Mouse (Mus musculus): ENCODE measurements around the gene Ttc28.
A peak's percentile ranks its signal among the peaks of the same experiment; 100 is the strongest.

Ttc28 gene

DNA sequence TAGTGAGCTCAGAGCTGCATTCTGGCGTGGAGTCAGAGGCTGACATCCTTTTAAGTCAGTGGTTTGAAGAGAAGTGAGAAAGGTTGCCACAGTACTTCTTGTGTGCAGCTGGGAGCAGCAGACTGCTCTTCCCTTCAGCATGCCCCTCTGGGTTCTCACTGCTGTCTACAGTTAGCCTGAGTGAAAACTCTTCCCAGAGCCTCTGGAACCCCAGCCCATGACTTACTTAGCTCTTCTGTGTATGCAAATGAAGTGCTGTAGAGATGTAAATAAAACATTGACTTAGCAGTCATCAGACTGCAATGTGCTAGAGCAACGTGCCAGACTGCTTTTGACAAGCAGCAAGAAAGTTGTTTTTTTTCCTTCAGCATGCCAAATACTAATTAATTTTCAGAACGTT, 70.2 kb downstream of the Ttc28 start:
- no peak for DNase-seq (ENCODE audit: extremely low read depth, low read depth)

DNA sequence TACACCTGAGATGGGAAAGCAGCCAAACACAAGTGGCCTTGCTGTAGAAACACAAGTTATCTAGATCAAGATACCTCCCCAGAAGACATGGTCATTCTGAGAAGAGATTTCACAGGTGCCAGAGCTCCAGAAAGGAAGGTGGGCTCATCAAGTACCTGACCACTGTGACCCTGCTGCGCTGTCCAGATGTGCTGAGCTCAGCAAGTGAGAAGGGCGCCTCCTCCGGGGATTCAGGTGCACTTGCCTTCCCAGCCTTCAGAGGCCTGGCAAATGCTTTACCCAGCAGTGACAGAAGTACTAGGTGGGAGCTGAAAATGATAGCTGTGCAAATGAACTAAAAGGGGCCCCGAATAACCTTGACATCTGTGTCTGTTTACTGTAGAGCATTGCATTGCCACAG, 78.6 kb downstream of the Ttc28 start:
- no peak for DNase-seq (ENCODE audit: extremely low read depth, low read depth)

DNA sequence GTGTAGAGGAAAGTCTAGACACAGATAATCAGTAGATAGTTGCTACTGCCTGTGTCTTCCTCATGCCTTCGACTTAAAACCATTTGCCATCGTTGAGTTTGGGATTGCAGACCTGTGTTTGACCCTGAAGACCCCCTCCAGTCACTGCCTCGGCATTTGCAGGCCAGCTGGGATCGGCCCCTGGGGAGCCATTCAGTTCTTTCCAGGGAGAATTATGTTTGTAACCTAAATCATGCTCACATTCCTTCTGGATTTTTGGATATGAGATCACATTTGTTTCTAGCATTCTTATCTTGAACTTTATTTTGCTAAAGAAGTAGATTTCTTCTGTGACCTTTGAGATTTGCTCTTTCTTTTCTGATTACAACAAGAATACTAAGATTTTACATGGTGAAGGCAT, 80.5 kb downstream of the Ttc28 start:
- DNase-seq (ENCODE audit: extremely low read depth, low read depth): no peak

DNA sequence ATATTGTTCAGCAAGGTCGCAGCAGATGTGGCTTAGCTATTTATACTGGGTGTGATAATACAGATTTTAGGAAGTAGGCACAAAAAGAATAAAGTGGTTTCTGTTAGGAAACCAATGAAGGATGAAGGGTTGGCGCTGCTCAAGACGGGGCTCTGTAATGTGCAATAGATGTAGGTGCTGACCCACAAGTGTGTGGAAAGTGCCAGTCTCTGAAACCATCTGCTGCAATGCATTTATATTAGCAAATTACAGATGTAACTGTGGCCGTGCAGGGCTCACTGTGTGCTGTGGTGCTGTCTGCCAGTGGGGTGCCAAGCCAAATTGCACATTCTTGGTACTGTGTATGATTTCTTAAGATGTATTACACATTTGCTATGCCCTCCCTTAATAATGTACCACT, 81.3 kb downstream of the Ttc28 start:
- DNase-seq (ENCODE audit: extremely low read depth, low read depth): no peak

DNA sequence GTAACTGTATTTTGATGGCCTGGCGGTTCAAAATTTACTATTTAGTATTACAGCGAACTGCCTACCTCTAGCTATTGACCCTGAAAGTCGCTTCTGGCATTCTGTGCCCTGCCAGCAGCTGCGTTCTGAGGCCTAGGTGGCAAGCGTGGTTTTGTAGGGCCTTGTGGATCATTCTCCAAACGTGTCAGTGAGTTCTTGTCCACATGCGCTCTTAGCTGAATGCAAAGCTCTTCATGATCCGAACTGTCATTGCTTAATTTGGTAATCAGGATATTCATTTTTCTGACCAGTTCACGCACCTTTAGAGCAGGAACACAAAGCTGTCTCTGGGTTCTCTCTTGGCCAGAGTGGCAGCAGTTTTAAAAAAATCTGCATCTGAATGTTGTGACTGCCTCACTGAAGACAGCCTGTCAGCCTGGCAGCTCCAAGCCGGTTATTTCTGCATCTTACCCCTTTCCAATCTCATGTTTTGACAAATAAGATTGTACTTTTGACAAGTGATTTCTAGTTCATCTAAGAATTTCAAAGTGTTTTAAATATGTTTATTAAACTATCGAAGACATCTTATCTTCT, 88.0 kb downstream of the Ttc28 start:
- no peak for DNase-seq (ENCODE audit: extremely low read depth, low read depth)

DNA sequence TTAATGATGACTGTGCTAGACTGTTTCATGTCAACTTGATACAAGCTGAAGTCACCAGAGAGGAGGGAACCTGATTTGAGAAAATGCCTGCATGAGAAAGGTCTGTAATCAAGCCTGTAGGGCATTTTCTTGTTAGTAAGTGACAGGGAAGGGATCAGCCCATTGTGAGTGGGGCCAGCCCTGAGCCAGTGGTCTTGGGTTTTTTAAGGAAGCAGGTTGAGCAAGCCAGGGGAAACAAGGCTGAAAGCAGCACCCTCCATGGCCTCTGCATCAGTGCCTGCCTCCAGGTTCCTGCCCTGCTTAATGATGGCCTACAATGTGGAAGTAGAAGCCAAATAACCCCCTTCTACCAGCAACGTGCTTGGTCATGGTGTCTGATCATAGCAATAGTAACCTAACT, 89.0 kb downstream of the Ttc28 start:
- no peak for DNase-seq (ENCODE audit: extremely low read depth, low read depth)

DNA sequence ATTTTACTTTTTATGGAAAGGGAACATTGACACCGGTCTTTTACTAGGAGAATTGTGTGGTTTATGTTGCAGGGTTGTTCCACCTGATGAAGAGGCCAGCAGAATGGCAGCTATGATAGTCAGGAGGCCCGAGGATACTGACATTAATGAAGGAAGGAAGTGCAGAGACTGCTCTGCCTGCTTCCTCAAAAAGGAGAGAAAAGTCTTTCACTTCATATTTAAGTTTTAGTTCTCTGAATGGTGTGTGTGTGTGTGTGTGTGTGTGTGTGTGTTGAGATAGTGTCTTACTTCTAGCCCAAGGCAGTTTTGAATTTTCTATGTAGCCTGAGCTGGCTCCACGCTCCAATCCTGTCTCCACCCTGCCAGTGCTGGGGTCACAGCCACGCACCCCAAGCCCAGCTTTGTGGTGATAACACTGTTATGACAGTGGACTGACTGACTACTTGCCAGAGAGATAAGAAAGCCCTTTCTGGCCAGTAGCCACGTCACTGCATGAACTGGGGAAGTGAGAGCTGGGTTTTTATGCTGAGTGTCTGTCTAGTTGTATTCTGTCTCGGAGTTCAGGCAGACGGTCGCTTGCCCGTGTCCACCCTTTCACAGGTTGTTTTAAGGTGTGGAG, 90.7 kb downstream of the Ttc28 start:
- DNase-seq (ENCODE audit: extremely low read depth, low read depth): peak; percentile 38

DNA sequence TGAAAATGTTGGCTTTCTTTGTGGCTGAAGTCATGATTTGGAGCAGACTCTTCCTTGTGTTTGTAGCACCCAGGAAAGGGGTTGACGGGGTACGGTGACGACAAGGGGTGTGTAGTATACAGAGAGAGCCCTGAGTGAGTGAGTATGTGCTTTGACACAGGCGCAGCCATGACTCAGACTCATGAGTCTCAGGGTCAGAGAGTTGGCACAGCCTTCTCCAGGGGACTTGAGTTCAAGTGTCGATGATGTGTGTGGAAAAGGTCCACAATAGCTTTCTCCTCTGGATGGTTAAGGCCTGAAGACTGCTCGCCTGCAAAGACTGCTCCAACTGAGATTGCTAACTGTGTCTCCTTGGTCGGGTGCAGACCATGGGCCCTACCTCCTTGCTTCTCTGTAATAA, 97.1 kb downstream of the Ttc28 start:
- DNase-seq (ENCODE audit: extremely low read depth, low read depth): no peak

DNA sequence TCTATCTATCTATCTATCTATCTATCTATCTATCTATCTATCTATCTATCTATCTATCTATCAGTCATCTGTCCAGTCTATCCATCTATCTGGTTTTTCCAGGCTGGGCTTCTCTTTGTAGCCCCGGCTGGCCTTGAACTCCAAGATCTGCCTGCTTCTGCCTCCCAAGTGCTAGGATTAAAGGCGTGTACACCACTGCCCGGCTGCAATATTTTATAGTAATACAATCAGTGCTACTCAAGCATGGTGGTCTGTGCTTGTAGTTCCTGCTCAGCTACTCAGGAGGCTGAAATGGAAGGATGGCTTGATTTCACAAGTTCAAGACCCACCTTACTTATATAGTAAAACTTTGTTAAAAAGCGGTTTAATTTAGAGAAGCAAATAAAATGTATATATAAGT, 98.2 kb downstream of the Ttc28 start:
- no peak for DNase-seq (ENCODE audit: extremely low read depth, low read depth)

DNA sequence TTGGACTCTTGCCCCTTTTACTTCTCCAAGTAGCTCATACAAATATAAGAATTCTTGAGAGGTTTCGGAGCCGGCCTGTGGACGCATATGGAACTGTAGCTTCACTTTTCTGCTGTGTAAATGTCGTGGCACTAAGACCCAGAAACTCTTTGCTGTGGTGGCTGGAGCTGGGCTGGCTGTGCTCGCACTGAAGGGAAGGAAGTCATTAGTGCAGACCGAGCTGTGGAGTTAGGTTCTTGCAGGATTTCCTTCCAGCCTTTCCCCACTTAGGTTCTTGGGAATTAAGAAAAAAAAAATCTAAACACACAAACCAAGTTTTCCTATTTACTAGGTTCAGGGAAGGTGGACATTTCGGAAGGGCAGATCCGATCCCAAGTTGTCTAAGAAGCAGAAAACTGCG, 98.9 kb downstream of the Ttc28 start:
- DNase-seq (ENCODE audit: extremely low read depth, low read depth): no peak

DNA sequence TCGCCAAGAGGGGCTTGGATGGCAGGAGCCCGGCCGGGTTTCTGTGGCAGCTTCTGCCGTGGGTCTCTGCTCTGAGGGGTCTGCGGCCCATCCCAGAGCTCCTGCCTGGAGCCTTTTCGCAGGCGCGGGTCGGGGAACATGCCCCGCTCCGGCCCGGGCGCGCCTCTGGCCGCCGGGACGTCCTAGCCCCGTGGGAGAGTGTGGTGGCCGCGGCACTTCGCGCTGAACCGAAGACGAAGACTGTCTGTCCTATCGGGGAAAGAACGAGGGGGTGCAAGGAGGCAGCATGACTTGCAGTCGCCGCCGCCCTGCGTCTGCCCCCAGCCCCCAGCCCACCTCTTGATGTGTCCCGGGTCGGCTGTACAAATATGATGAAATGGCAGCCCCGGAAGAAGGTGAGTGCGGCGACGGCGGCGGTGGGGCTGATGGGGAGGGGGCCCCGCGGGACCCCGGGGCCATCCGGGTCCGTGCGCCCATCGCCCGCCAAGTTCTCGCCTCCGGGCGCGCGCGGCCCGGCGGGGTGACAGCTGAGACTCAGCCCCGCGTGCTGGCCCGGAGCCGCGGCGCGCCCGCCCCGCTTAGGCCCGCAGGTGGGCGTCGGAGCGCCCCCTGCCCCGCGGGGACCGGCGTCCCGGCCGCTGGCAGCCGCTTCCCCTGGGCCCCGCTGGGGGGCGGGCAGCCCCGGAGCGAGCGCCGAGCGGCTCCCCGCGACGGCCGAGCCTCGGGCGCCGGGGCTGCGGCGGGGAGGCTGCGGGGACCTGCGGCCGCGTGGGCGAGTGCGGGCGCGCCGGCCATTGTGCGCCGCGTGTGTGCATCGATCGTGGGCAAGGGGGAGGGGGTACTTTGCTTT, 99.6 kb downstream of the Ttc28 start:
- DNase-seq (ENCODE audit: extremely low read depth, low read depth): no peak

DNA sequence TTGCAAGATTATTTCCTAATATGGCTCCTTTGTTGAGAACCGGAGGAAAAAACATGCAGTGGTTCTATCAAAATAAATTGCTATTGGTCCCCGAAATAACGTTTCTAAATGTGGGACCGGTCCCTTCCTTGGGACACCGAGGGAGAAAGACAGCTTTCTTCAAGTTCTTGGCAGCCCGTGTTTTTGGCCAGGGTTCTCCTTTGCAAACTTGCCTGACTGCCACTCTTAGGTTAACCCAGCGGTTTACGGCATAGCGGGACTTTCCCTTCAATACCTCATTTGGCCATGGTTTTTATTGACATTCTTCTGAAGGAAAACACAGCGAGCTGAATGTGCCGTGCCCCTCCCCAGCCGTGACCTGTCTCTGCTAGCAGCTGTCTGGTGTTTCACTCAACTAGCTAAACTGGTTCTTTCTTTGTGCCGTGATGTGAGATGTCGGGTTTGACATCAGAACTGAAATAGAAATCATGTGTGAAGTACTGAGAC, 100.3 kb downstream of the Ttc28 start:
- DNase-seq (ENCODE audit: extremely low read depth, low read depth): no peak

DNA sequence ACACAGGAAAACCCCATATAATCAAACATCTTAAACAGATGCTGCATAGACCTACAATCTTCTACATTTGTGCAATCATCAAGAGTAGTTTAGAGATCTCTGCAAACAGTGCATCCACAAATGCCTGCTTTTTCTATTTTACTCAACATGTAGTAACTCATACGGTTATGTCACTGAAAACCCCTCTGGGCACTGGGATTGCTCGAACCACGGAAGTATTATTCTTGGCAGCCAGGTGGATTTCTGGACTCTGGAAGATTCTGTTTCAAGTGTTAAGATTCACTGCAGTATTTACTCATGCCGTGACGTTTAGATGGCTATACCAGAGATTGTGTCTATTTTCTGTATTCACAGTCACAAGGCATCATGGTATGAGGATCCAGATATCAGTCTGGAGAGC, 101.0 kb downstream of the Ttc28 start:
- no peak for DNase-seq (ENCODE audit: extremely low read depth, low read depth)

DNA sequence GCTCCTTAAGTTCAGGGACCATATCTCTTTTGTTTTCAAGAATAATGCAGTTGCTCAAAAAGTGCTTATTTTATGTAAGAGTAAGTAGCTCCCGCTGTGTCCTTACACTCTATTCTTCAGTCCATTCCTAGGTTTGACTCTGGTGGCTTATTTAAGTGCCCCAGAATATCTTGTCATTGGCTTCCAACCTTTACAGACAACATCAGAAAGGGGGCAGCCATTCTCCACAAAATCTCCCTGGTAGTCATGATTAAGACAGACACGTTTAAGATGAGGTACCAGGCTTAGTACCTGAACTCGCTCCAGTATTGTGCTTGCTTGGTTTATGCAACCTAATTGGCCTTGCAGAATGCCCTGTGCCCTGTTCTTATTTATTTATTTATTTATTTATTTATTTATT, 102.8 kb downstream of the Ttc28 start:
- DNase-seq (ENCODE audit: extremely low read depth, low read depth): no peak

DNA sequence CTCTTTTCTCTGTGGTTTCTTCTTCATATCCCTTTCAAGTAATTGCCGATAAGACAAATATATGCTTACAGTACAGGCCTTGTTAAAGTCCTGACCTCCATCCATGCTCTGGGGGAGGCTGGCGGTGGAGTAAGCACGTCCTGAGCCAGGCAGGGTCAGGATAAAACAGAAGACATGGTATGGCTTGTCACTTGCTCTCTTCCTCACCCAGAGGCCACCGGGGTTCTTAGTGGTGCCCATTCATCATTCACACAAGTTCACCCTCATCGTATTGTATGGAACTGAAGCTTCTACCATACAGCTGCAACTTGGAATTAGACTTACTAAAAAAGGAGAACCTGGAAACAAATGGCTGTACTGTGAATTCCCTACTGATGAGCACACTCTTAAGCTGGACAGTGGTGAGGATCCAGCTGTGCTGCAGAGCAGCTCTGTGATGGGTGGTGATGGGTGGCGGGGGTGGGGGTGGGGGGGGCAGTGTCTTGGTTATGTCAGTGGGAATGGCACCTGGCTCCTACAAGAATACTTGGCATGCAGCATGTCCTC, 104.6 kb downstream of the Ttc28 start:
- no peak for DNase-seq (ENCODE audit: extremely low read depth, low read depth)

DNA sequence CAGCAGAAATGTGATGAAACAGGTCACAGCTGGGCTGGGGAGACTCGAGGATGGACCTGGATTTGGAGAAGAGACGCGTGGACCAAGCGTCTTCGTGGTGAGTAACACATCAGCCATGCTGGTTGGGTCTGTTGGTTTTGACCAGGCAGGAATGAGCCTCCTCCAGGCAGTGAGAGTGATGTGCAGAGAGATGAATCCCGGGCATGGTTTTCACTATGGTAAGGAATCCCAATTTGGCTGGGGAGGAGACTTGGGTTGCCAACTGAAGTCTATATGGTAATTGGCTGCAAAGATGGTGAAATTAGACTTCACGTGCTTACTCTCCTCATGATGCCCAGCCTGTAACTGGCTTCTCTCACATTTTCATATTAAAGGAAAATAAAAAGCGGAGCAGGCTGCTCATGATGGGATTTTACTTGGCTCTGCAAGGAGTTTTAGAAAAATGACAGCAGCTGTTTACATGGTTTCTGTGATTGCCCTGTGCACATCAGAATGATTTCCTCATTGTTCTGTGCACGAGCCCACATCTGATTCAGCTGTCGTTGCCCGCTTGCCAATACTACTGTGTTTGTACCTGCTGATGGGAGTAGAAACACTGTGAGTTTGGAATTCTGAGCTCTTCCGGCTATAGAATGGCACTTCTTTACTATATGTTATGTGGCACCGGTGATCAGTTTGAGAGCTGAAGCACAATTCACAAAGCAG, 117.4 kb downstream of the Ttc28 start:
- DNase-seq (ENCODE audit: extremely low read depth, low read depth): no peak

DNA sequence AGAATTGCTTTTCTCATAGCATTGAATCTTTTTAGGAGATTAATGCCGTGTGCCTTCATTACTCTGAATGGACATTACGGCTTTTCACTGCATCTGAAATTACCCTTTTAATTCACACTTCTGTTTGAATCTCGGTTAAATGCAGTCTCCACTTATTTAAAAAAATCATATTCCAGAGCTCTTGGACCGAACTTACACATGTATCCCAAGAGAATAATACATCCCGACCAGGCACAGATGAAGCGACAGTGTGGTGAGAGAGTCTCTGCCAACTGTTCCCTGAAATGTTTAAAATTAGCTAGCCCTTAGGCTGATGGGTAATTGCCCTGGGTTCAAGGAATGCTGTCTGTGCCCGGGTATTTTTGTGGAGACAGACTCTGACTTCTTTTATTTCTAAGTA, 118.1 kb downstream of the Ttc28 start:
- DNase-seq (ENCODE audit: extremely low read depth, low read depth): no peak

DNA sequence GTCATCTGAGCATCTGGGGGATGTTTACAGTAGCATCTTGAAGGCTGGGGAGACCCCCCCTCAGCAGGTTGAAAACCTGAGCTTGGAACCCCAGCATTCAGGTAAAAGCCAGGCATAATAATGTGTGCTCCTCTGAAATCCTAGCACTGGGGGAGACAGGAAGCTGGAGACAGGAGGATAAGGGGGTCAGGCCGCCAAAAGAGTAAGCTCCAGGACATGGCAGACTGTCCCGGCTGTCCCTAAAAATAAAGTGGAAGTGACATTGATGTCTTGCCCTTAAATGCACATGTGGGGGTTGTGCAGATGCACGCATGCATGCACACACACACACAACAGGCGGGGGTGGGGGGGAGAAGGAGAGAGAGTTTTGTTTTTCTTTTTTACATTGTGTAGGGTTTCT, 118.7 kb downstream of the Ttc28 start:
- no peak for DNase-seq (ENCODE audit: extremely low read depth, low read depth)

DNA sequence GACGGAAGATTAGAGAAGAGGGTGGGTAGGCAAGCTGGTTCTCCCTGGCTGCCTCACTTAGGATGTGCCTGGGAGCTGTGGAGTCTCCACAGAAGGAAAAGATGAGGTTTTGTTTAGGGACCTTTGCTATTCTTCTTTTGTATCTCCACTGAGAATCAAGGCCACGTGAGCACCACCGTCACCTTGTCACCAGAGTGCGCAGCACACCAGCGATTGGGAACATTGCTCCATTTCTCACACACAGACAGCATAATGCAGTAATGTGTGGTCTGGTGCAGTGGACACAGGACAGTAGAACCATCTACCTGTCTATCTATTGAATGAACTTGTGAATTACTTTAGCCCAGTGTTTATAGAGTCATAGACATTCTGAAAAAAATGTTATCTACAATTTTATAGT, 121.3 kb downstream of the Ttc28 start:
- DNase-seq (ENCODE audit: extremely low read depth, low read depth): no peak

DNA sequence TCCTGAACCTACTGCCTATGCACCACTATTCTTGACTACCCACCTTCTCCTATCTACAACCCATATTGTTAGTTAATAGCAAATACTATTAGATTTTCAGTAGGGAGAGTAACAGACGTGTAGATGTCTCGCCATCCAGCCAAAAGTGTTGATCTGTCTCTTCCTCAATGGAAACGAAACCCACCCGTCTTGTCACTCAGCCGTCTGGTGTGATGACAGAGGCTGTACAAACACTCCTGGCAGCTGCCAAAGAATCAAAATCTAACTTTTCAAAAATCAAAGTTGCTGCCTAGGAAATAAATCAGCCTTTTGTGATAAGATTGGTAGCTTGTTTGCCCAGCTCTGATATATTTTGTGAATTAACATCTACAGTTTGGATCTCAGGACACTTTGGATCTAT, 123.6 kb downstream of the Ttc28 start:
- DNase-seq (ENCODE audit: extremely low read depth, low read depth): no peak

DNA sequence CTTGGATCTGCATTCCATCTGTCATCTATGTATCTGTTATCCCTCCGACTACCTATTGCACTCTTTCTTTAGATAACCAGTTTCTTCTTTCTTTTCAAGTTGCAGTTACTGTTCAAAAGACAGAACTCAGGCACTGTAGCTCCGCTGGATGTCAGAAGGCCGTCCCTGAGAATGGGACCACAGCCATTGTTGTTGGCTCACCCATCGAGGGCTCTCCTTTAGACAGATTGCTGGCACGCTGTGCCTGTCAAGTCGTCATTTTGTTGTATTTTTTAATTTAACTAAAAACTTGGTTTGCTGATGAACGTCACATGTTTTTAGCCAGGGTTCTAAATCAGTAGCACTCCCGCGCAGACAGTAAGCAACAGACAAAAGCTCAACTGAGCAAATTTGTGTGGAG, 124.1 kb downstream of the Ttc28 start:
- no peak for DNase-seq (ENCODE audit: extremely low read depth, low read depth)
